Mouse (Mus musculus) embryonic stem cell, embryonic (primary cell): ENCODE measurements at regions not wholly inside any gene's neighbourhood (a gene's known extent, or its start where the extent isn't known, plus 50 kb on each side); places are given as distances from the start of the nearest gene placed in this dataset.

Experiments used
- CTCF ChIA-PET, 4 experiments: fragments of 300-600 bp in 2 of 4; fragments of 350-600 bp in 2 of 4; sonication (Branson Sonifier 250); formaldehyde crosslinking; loops; one replicate each; lab custom pipeline; 2022; ENCODE audit warnings: inconsistent platforms in 2 of 4; lab: Charles Lee
- POLR2A ChIA-PET, 4 experiments: fragments of 300-600 bp in 2 of 4; fragments of 350-600 bp in 2 of 4; sonication (Branson Sonifier 250); formaldehyde crosslinking; loops; one replicate each; lab custom pipeline; 2022; ENCODE audit warnings: antibody characterized with exemption in 4 of 4, inconsistent platforms in 1 of 4; lab: Charles Lee

DNA sequence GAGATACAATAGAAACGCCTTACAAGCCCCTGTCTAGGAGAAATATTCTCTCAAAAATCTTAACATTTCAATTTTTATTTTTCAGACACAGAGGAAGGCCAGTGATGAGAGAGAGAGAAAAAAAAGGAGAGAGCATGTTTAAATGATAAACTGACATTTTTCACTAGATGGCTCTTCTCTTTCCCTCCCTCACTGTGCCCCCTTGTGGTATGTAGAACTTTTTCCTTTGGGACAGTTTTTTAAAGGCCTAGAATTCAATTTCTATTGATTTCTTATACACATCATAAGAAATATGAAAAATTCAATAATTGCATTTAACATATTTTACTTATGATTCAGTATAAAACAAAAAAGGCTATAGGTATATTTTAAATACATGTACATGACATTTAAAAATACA, 454.5 kb upstream of the Gje1 start:
- ChIA-PET CTCF (no interaction called here), POLR2A (no interaction called here)

DNA sequence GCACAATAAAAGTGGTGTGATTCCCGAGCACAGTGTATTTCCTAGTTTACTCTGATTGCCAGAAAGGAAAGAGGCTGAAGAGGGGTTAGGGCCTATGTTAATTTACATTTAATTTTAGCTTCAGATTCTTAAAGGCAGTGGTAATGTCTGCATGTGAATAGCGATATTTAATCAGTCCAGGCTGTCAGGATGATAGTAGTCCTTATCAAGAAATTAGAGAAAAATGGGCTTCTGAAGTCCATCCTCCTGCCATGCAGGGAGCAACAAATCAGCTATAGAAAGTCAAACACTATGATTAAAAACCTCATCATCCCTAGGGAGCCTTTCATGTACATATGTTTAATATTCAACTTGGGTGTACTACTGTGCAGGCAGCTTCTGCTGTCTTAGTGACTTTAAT, 422.7 kb upstream of the Gje1 start:
- POLR2A ChIA-PET, result no interaction called here
- CTCF ChIA-PET, result no interaction called here
